Mouse (Mus musculus) CH12.LX (cell line): Measurements from ENCODE around the gene Impg1.

Source experiments
- CTCF ChIP-seq, 2 experiments: IDR thresholded peaks in 1 of 2; conservative IDR thresholded peaks in 1 of 2; 2 replicates each; pipeline ENCODE4 v1.5.1; 2011 to 2012; ENCODE audit warnings: low read depth in 2 of 2, low read length in 2 of 2, improper control_type of control experiment in 1 of 2, inconsistent platforms in 1 of 2, mild to moderate bottlenecking in 1 of 2, moderate library complexity in 1 of 2
- EP300 ChIP-seq: IDR thresholded peaks from 2 replicates; pipeline ENCODE4 v1.6.1; 2011; ENCODE audit warnings: low read length, improper control_type of control experiment
- HCFC1 ChIP-seq: IDR thresholded peaks from 2 replicates; pipeline ENCODE4 v1.6.1; 2012; ENCODE audit warnings: low read depth, mild to moderate bottlenecking, inconsistent platforms, low read length, improper control_type of control experiment
- MAFK ChIP-seq: IDR thresholded peaks from 2 replicates; pipeline ENCODE4 v1.6.1; 2011; ENCODE audit warnings: low read length, improper control_type of control experiment; ENCODE audit not compliant: insufficient replicate concordance
- MAX ChIP-seq: IDR thresholded peaks from 2 replicates; pipeline ENCODE4 v1.6.1; 2011; ENCODE audit warnings: low read length, improper control_type of control experiment
- POLR2A ChIP-seq: IDR thresholded peaks from 2 replicates; pipeline ENCODE4 v1.6.1; 2011; ENCODE audit warnings: low read depth, mild to moderate bottlenecking, improper control_type of control experiment, low read length
- POLR2AphosphoS2 ChIP-seq: IDR thresholded peaks from 2 replicates; pipeline ENCODE4 v1.6.1; 2011; ENCODE audit warnings: low read depth, low read length, improper control_type of control experiment
- RCOR1 ChIP-seq: conservative IDR thresholded peaks from 2 replicates; pipeline ENCODE4 v1.6.1; 2012; ENCODE audit warnings: low read depth, mild to moderate bottlenecking, inconsistent platforms, low read length, improper control_type of control experiment
- TCF12 ChIP-seq: IDR thresholded peaks from 2 replicates; pipeline ENCODE4 v1.6.1; 2014; ENCODE audit warnings: low read depth, mild to moderate bottlenecking, inconsistent platforms, low read length, improper control_type of control experiment
- UBTF ChIP-seq: IDR thresholded peaks from 2 replicates; pipeline ENCODE4 v1.6.1; 2012; ENCODE audit warnings: low read depth, mild to moderate bottlenecking, inconsistent platforms, low read length, improper control_type of control experiment, moderate library complexity
- USF1 ChIP-seq: IDR thresholded peaks from 2 replicates; pipeline ENCODE4 v1.6.1; 2014; ENCODE audit warnings: low read depth, mild to moderate bottlenecking, inconsistent platforms, low read length, improper control_type of control experiment

DNA sequence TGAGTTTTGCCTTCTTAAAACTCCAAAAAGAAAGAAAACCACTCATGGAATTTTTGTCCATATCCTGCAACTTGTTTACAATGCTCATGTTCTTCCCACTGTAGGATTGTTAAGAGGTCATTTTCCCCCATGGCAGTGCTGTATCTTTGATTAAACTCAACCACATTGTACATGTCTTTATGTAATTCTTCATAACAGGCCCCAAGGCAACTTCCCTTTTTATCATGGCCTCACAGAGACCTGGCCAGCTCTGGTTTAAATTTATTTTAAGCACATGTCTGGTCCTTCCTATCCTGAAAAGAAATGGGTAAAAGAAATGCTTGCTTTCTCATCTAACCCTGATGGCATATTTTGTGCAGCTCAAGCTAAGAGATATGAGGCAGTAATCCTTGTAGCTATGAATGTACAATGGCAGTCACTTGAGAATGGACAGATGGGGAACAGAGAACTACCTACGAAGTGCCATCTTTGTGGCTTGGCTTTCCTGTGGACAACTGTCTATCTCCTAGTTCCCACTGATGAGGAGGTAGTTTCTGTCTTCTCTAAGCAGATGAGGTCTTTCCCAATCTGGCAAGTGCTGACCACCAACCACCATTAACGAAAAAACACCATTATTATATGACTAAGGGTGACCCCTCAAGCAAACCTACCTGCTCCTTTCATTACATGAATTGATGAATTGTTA lies 97.6 kb downstream of the Impg1 start:
- TF ChIP-seq TCF12 (no peak), CTCF (conservative IDR thresholded peaks at IDR 0.05 in 1 of 2, IDR thresholded peaks at IDR 0.05 in 1 of 2; ENCODE audit: low read depth in 2 of 2, low read length in 2 of 2) (no peak), RCOR1 (no peak), UBTF (no peak), POLR2AphosphoS2 (no peak), MAFK (no peak), MAX (no peak), USF1 (no peak), POLR2A (no peak), EP300 (no peak), HCFC1 (no peak)
